Mouse (Mus musculus) activated CD4-positive, CD25-positive, alpha-beta regulatory T cell, adult 4 months (primary cell): ENCODE data around the gene A230072I06Rik. TPM values are rescaled to one million over a fixed set of nuclear protein-coding genes. Genes with fewer than 3 reads are reported as not detected.

ENCODE experiments used
- ATAC-seq: one replicate; pipeline ENCODE4 v1.8.0; 2017
- polyA plus RNA-seq, 2 experiments: library from polyadenylated mRNA; unstranded; fragments of 100-300 nt; shearing (Covaris generic); gene quantifications; one replicate each; pipeline ENCODE4 v1.2.1; 2017

A230072I06Rik gene
- not detected for polyA plus RNA-seq

DNA sequence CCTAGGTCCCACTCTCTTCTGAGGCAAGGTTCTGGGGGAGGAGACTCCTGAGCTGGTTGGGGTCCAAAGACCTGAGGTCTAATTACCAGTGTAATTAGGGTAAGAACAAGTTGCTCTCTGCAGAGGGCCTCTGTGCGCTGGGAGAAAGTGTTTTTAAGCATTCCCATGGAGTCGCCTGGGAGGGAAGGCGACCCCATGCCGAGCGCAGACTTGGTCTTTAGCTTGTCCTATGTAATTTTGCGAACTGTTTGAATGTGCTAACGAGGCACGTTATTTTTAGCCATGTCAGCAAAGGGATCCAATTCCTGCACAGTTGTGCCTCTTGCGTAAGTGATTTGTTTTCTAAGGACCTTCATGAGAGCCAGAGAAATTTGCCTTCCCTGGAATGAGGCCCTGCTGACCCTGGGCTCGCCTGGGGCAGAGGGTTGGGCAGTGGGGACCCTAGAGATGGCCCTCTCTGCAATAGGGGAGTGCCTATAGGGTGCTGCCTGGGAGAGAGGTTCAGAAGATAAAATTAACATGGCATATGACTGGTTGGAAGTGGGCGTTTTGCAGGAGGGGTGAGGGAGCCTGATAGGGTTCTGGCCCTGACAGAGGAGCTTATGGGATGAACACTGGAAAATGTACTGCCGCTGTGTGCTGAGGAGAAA, at the start of gene A230072I06Rik:
Gene A230072I06Rik (plus strand): TSS at position 157 of the 650 bp plus-strand sequence.
- ATAC-seq = no peak

DNA sequence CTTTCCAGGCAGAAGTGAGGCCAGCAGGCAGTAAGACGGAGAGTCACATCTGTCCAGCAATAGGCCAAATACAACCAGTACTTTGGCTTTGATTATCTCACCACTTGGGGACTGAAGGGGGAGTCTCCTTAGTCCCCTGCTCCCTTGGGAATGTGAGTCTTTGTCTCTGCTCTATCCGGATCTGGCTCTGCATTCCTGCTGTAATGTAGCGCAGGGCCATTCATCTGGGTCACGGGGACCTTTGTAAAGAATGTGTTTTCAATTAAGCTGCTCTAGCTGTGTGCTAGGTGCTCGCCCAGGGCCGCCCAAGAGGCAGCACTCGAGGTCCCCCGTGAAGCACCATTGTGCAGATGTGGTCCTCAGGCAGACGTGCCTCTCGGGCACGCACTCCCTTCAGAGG, 44.6 kb upstream of the A230072I06Rik start:
- ATAC-seq = no peak

DNA sequence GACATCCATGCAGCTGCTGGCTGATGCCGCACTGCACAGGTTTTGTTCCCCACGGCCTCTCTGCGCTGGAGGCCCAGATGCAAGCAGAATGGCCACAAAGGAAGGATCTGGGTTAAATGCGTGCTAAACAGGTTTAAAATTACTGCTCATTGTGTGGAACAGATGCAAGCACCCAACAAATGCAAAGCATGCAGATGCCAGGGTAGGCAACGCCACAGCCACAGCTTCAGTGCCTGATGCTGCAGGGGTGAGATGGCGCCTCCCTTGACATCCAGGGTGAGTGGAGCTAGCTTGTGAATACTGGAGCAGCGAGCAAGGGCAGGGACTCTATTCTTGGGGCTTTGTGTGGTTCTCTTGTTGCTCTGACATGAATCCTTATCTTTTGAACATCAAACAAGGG, 39.8 kb upstream of the A230072I06Rik start:
- ATAC-seq = no peak

DNA sequence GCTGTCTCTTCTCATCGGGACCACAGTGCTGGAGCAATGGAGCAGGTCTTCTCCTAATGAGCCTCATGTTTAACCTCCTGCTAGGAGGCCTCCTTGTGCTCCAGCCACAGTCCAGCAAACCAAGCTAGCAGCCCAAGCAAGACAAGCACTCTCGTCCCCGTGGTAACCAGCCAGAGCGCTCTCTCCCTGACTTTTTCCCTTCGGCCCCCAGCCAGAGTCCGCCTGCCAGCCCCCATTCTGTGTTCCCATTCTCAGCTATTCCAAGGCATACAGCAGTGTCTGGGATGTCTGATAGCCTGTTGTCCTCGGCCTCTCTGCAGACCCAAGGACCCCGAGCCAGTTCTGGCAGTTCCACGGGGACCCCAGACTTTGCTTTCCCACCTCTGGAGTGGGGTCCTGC, 38.5 kb upstream of the A230072I06Rik start:
- ATAC-seq = no peak

DNA sequence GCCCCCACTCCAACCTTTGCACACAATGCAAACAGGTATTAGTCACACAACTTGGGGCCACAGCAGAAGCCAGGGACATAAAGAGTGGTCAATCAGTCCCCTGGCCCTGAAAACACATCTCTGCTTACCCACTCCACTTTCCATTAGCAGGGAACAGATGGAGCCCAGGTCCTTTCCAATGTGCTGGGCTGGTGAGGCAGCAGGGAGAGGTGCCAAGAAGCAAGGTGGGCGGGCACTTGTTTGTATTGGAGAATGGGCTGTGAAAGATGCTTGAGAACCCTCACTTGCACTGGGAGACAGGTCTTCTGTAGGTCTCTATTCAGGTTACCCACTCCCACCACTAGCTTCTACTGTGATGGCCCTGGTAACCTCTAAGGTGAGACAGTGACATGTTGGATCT, 34.9 kb upstream of the A230072I06Rik start:
- ATAC-seq = no peak

DNA sequence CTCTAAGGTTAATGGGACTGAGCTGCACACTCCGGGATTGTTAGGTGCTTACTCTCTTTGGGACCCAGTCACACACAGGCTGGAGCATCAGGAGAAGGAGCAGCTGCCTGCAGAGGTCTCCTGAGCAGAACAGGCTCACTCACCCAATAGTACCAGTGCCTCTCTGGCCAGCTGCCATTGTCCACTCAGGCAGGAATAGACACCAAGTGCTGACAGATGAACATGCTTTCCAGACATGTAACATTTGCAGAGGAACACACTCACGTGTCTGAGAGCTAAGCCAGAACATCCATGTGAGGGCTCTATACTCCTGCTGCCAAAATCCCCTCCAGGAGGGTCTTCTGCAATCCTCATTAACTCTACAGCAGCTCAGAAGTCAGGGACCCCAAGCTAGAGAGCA, 18.7 kb upstream of the A230072I06Rik start:
- ATAC-seq = no peak

DNA sequence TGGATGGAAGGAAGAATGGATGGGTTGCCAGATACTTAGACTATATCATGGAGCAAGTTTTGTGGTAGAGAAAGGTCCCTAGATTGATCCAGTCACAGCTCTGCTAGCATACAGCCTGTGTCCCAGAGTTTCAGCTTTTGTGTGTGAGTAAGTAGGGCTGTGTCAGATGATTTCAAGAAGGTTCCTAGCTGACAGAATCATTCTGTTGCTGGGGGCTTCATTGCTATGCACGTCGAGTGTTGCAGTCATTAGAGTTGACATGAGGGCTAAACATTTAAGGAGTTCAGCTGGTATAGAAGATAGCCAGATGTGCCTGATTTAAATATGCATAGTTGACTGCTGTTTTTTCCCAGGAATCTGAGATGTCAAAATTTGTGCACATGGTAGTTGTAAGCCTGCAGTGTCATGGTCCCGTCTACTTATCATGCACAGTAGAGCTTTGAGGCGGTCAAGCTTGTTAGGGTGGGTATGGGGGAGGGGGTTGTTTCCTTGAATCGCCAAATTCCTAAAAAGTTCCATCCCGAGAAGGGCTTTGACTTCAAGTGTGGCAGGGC, 18.1 kb upstream of the A230072I06Rik start:
- ATAC-seq = no peak

DNA sequence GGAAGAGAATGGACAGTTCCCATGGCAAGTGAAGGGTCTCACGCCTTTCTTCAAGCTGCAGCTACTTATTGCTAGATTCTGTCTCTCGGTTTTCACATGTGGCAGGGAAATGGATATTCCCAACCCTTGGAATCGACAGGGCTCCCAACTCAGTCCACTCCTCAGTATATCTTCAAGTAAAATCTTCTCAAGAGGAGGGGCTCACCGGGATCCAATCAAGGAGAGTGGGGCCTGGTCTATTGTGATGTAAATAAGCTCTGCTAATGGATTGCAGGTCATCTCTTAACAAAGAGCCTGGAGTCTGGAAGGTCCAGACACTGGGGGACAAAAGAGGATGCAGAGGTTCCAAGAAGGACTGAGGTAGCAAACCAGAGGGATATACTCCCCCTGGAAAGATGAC, 17.1 kb upstream of the A230072I06Rik start:
- ATAC-seq = no peak

DNA sequence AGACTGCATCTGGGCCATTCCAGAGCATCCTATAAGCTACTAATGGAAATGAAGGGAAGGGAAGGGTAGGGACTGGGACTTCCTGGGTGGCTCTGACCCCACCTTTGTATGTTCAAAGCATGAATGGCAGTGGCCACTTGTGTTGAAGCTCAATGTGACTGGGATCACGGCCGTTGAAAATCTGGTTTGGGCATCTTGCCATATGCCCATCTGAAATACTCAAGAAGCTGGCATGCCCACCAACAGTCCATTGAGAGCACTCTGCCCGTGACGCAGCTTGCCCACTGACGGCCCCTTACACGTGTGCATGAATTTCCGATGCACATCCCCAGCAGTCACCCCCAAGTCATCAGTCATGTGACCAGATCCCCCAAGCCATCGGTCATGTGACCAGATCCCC, 13.6 kb upstream of the A230072I06Rik start:
- no peak for ATAC-seq

DNA sequence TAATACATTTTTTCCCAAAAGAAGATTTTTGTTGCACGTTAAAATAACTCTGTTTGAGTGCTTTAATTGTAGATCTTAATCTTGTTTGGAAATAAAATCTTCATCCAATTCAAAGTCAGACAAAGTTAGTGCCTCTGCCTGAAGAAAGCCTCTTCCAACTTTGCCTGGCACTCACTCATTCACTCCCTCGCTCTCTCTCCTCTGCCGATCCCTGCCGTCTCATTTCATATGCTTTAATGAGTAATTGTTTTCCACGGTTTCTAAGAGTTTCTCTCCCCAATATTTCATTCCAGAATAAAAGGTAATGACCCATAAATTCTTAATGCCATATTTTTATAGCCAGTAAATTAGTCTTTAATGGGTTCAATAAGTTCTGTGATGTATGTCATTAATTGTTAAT, 10.8 kb upstream of the A230072I06Rik start:
- ATAC-seq = no peak

DNA sequence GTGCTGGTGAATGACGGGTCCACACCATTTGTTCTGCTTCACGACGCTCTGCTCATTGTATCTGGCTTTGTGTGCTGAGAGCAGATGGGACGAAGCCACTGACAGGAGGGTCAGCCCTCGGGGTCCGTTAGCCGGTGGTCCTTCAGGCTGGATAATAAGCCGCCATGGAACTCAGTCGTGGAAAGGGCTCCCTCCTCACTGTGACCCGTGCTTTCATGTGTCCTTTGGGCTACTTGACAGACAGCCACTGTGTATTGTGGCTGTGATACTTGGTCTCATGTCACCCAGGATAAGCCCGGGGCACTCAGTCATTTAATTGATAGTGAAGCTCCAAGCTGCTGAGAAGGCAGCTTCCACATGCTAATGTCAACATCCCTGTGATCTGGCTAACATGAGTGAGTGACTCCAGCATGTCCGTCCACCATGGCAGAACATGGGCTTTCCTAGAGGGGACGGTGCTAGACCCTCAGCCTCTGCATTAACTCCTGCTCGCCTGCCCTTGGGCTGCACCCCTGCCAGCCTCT, 10.3 kb upstream of the A230072I06Rik start:
- no peak for ATAC-seq

DNA sequence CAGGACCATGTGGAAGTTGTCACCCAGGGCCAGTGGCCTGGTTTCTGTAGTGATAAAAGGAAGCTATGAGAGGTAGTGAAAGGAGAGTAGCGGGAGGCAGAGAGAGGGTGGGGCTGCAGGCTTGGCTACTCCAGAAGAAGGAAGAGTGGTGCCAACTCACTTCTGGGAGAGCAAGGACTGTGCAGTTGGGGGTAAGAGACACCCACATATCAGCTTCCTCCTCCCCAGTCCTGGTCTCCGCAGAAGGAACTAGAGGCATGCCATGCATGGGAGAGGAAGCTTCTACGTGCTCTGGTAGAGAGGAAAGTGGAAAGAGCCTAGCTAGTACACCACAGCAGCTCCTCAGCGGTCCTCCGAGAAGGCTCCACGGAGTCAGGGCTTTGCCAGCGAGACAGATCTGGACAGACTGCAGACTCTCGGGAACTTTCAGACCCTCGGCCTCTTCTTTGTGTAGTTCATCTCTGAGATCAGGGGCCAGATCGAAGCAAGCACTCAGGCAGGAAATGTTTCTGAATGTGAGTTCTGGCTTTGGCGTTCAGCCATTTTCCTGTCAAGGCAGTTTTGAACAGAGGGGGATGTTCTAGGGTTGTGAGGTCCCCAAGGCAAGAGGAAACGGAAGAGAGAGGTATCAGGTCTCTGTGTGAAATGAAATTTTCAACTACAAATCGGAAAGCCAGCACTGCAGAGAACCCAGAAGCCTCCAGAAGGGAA, 1.0 kb downstream of the A230072I06Rik start:
- ATAC-seq = no peak

DNA sequence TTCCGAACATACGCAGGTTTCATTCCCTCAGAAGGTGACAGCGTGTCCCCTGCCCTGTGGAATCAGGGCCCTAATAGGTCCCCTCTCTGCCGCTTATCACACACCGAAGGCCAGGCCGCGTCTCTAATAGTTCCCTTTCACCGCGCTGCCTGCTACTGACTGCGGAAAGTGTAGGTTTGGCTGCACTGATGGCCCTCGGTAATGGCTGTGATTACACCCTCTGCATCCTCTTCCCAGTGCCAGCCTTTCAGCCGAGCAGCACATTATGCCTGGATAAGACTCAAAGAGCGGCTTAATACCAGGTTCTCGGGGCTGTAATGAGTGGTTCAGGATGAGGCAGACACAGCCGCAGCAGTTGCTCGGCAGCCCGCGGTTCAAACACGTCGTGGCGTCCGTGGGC, 3.5 kb downstream of the A230072I06Rik start:
- ATAC-seq = no peak

DNA sequence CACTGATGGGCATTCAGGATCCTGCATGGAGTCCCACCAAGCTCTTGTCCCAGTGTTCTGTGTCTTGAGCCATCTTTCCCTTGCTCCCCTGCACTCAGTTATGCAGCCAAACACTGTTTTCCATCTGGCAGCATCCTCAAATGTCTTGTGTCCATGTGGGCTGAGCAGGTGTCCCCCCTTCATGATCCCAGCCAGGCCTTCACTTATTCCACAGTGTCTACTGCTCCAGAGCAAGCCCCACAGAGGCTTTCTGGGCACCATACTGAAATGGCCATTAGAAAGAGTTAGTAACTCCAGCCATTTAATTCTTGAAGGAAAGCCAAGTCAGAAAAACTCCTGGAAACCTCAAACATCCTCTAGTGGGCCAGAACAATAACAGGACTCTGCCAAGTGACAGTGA, 11.9 kb downstream of the A230072I06Rik start:
- no peak for ATAC-seq

DNA sequence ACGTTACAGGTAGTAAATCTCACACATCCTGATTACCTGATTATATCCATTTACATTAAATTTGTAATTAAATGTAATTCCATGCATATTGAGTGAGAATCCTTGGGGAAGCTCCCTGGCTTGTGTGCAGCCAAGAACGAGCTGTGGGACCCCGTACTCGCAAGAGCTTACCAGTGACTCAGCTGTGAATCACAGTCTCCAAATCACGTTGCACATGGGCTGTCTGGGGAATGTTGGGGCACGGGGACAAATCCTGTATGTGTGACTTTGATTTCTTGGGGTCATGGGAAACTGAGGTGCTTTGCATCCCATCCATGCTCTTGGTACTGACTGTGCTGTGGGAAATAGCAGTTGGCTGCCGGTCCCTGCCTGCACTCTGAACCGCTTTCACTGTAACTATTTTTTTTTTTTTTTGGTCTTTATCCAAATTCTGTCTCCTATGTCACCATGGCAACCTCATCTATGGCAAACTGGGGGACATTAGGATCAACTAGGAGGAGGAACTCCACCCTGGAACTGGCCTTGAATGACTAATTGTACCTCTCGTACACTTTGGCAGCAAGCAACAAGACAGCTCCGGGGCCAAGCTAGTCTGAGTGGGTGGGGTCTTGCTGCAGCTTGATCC, 19.8 kb downstream of the A230072I06Rik start:
- ATAC-seq = no peak

DNA sequence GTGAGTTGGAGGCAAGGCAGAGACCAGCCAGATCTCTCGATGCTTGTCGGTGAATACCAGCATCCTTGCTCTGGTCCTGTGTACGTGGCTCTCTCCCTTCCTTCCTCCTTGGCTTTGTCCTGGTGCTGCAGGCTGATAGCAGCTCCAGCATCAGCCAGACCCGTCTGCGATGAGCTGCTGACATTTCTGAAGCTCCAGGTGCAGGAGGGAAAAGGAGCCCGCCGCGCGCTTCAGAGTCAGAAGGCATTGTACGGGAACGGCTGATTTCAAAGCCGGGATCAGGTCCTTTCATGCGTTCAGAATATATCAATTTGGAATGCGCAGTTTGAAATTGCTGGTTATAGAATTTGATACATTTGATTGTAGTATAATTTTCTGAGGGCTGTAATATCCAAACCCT, 23.4 kb downstream of the A230072I06Rik start:
- no peak for ATAC-seq

DNA sequence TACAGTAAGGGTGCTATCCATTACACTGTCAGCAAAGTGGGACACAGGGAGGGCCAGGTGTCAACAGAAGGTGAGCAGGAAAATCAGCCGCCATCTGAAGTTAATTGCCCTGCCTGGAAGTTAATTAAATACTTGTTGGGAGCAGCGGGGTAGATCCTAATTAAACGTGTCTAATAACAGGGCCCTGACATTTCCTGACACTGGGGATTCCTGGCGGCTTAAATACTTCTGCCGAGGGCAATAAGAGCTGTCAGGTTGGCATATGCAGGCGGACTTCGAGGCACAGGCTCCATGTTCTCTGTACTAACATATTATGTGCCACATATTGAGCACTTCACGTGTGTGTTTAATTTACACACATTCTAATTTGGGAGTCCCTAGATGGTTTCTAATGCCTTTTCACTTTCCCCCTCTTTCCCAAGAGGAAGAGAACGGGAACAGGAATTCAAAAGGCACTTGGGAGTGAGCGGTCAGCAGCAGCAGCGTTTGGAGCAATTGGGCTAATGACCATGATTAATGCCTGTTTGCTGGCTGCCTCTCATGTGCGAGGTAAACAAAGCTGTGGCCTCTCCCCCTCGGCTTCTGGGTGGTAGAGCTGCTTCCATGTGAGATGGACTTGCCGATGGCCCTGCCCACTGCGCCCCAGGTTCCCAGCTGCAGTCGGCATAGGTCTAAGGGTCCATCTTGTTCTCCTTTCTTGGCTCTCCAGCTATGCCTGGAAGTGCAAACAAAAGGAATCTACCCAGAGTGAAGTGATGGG, 34.5 kb downstream of the A230072I06Rik start:
- ATAC-seq = no peak

DNA sequence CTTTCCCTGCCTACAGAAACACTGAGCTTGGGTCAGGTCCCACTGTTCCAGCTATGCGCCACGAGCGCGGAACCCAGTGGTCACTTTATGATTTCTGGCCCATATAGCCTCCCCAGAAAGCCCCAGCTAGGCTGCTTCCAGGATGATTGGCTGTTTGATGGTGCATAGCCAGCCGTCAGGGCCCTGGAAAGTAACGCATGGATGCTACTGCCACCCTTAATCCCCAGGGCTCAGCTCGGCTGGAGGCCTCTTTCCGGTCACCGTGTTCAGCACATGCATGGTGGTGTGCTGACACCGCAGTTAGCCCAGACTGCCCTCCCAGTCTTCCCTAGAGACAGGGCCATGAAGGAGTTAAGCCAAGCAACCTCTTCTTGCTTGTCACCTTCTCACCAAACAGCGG, 35.6 kb downstream of the A230072I06Rik start:
- ATAC-seq = no peak

DNA sequence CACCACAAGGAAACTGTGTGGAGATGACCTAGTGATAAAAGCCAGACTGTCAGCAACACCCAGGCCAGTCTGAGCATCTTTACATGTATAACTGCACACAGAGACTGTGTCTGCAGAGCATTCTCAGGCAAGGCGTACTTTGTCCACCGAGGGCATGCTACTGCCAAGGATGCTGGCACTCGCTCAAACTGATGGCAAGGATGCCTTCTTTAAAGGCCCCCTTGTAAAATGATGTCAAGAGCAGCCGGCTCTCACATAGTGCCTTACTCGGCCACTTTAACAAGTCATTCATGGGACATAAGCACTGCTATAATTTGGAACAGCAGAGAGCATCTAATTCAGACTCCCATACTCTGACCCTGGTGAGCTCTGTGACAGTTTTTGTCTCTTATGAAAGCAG, 36.6 kb downstream of the A230072I06Rik start:
- no peak for ATAC-seq

DNA sequence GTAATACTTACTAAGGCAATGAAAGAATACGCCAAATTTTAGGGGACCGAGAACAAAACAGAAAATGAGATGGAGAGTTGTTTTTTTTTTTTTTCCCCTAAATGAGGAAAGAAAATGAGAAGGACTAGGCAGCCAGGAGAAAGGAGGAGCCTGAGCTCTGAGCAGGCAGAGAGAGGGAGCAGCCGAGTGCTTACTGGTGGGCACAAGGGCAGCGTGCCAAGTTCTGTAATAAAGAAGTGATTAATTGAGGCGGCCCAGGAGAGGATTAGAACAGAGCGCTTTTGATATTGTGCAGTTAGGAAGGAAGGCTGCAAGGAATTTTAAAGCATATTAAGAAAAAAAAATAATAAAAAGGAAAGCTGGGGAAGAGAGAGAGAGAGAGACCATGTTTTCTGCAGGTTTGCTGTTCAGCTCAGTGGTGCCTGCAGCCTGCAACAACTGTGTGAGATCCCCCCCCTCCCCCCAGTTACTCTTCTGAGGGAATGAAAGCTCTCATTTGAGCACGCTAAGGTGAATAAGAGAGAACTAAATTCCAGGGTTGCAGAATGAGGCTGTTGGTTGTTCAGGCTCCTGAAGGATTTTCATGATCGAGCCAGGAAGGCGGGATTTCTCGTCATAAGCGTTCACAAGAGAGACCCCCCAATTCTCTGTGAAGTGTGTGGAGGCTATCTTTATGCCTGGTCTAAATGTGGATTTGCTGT, 41.3 kb downstream of the A230072I06Rik start:
- ATAC-seq = no peak

DNA sequence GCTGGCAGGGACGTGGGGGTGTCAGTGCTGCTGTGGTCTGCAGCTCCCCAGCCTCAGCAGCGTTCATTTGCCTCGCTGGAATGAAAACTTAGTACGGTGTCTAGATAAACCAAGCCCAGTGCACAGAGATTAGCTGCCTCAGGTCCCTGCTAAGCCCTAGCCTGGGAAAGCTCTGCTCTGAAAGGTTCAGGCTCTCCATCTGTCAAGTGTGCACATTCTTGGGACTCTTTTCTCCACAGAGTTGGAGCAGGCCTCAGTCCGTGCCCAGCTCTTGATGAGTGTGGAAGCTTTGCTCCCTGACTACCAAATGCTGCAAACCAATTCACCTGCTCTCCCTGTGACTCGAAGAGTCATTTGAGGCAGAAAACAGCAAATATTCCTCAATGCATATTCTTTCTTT, 43.5 kb downstream of the A230072I06Rik start:
- ATAC-seq = no peak

DNA sequence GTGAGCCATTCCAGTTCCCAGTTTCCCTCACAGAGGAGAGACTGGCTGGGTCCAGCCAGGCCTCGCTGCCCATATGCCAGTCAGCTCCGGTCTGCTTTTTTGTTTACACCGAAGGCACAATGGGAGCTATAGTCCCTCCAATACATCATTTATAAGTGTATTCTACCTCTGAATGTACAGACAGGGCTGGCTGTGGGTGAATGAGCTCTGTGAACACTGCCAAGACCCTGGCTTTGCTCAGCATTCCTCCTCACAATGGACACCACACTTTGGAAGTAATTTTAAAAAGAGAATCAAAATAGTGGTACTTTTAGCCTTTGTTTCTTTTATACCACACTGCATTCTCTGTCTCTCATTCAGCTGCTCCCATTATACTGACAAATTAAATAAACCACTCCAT, 44.6 kb downstream of the A230072I06Rik start:
- no peak for ATAC-seq
